Mouse (Mus musculus): Measurements from ENCODE around the gene Hist1h2ap.
"Not testable (repeated sequence)": the region's sequence is repeated elsewhere in the genome, so short reads cannot be mapped to it uniquely, and the experiment has no call there.

The Hist1h2ap gene

GRCm38 (mm10) chr13:21810073-21810472 is 23.2 kb downstream of the Hist1h2ap start, which contains the start of the genes Hist1h2bq and Hist1h2ao:
TSS of gene Hist1h2bq (minus strand) at chr13:21810197.
TSS of gene Hist1h2ao (plus strand) at chr13:21810465.
- not testable (repeated sequence) for DNase-seq (ENCODE audit: low spot score in 2 of 2)

DNA sequence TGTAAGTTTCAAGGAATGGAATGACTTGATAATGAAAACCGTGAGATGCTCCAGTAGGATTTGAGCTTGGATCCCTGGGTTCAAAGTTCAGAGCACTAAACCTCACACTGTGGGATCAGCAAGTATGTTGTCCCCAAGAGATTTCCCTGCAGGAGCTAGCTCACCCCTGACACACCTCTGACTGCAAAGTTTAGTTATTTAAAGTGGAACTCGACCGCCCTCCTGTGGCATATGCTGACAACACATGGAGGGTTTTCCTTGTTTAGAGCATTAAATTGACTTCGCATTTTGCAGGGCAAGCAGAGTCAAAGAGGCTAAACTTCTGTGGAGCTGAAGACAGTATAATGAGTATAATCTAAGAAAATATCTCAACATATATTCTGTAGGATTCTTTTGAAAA is 30.2 kb downstream of the Hist1h2ap start:
- DNase-seq (ENCODE audit: low spot score in 2 of 2), result not testable (repeated sequence)

- not testable (repeated sequence) for DNase-seq (ENCODE audit: low spot score in 2 of 2)
These were observed 36.1 kb downstream of the Hist1h2ap start for GRCm38 (mm10) chr13:21797163-21797562.

GRCm38 (mm10) chr13:21795584-21795983 is 37.7 kb downstream of the Hist1h2ap start:
- DNase-seq (ENCODE audit: low spot score in 2 of 2), result no peak

DNA sequence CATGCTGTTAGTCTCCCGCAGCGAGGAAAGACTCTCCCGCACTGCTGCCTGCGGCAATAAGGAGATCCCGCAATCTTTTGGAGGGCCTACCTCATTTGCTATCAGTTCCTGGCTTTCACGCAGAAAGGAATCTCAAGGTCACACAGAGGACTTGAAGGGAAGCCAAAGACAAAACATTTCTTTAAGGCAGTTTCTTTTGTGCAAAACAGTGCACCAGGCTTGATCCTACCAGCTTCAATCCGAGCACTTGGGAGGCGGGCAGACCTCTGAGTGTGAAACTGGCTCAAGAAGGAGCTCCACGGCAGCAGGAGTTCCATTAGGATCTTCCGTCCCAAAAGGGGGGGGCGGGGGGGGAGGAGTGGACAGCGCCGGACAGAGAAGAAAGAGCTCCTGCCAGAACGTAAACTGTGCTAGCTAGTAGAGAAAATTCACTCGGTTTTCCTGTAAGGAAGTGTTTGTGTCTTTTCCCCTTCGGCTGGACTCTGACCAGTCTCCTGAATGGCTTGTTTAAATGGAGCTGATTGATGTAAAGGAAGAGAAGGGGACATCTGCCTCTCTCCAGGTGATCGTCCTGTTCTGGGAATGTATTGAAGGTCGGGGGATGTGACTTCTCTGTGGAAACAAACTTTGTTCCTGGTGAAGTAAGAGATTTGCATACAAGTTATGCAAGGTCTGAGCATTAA is 42.6 kb downstream of the Hist1h2ap start:
- DNase-seq (ENCODE audit: low spot score in 2 of 2), result no peak

GRCm38 (mm10) chr13:21789925-21790324 is 43.4 kb downstream of the Hist1h2ap start:
- DNase-seq (ENCODE audit: low spot score in 2 of 2), result no peak

GRCm38 (mm10) chr13:21787760-21788593 is 45.3 kb downstream of the Hist1h2ap start:
- no peak for DNase-seq (ENCODE audit: low spot score in 2 of 2)

DNA sequence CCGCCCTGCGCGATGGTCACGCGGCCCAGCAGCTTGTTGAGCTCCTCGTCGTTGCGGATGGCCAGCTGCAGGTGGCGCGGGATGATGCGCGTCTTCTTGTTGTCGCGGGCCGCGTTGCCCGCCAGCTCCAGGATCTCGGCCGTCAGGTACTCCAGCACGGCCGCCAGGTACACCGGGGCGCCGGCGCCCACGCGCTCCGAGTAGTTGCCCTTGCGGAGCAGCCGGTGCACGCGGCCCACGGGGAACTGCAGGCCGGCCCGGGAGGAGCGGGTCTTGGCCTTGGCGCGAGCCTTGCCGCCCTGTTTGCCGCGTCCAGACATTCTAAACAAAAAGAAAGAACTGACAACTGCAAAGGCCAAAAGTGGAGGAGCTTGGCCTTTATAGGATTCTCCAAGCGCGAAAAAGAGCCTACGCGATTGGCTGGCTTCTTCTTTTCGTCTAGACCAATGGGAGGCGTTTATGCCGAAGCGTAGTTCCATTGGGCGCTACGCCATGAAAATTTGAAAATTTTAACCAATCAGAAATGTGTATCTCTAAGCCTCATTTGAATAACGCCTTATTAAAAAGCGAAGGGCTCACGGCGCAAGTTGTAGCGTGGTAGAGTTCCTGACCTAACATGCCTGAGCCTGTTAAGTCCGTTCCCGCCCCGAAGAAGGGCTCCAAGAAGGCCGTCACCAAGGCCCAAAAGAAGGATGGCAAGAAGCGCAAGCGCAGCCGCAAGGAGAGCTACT is 46.2 kb downstream of the Hist1h2ap start, which contains the start of the genes Hist1h2an and Hist1h2bp:
Gene Hist1h2an (minus strand): TSS at position 320 of the 731 bp plus-strand sequence.
Gene Hist1h2bp (plus strand): TSS at position 563 of the 731 bp plus-strand sequence.
- peak; percentile 86 to 89 for DNase-seq (ENCODE audit: low spot score in 2 of 2)

- DNase-seq (ENCODE audit: low spot score in 2 of 2), result no peak
These were observed 47.0 kb downstream of the Hist1h2ap start for GRCm38 (mm10) chr13:21786189-21786898.

GRCm38 (mm10) chr13:21784311-21784710 is 49.0 kb downstream of the Hist1h2ap start:
- DNase-seq (ENCODE audit: low spot score in 2 of 2), result no peak

DNA sequence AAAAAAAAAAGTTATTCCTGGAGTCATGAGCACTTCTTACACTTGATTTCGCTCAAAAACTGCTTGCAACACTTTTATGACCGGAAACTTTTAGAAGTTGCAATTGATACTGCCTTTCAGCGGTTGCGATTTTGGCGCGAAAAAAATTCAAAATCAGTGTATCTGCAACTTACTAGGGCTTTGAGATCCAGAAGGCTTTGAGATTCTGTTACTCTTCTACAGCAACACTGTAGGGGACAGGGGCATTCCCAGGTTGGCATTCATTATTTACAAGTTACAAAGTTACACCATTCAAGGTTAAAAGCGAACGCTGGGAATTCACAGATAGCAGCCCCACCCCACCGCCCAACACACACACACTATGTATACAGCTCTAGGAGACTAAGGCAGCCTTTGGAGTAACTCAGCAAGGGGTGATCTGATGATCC is 49.6 kb downstream of the Hist1h2ap start:
- peak; percentile 14 for DNase-seq (ENCODE audit: low spot score in 2 of 2)

DNA sequence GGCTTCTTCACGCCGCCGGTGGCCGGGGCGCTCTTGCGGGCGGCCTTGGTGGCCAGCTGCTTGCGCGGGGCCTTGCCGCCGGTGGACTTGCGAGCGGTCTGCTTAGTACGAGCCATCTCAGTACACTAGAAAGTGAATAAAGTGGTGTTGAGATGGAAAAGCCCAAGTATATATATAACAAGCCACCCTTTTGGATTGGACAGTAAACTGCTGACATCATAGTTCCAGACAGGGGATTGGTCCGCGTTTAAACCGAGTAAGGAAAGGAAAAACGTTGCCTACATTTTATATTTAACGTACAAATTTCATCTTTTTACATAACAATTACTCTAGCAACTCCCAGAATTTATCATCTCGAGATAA is 50.1 kb downstream of the Hist1h2ap start, which contains the start of gene Hist1h3i:
Gene Hist1h3i (minus strand): TSS at position 116 of the 363 bp plus-strand sequence.
- peak; percentile 64 to 65 for DNase-seq (ENCODE audit: low spot score in 2 of 2)
